Mouse (Mus musculus) midbrain, embryonic 10.5 days (tissue): ENCODE results near the gene Zdhhc11. TPM values are rescaled to one million over a fixed set of nuclear protein-coding genes. Genes with fewer than 3 reads are reported as not detected.
"Not testable (repeated sequence)": the region's sequence is repeated elsewhere in the genome, so short reads cannot be mapped to it uniquely, and the experiment has no call there.

Experiments used
- DNase-seq: peaks from one replicate; pipeline ENCODE4 v3.0.0-alpha.2; 2017; ENCODE audit warnings: low spot score
- H3K27ac ChIP-seq: fragments of 300-500 bp; sonication (generic); replicated peaks from 2 replicates; pipeline ENCODE4 v1.5.1; 2016; ENCODE audit warnings: mild to moderate bottlenecking
- H3K27me3 ChIP-seq: fragments of 300-500 bp; sonication (generic); 2 replicates; pipeline ENCODE4 v1.6.1; 2016; ENCODE audit warnings: low read depth, mild to moderate bottlenecking; ENCODE audit not compliant: poor library complexity, severe bottlenecking
- H3K36me3 ChIP-seq: fragments of 300-500 bp; sonication (generic); 2 replicates; pipeline ENCODE4 v1.6.1; 2016; ENCODE audit warnings: mild to moderate bottlenecking, moderate library complexity
- H3K4me1 ChIP-seq: fragments of 300-500 bp; sonication (generic); 2 replicates; pipeline ENCODE4 v1.6.1; 2016
- H3K4me3 ChIP-seq: fragments of 300-500 bp; sonication (generic); 2 replicates; pipeline ENCODE4 v1.5.1; 2016; ENCODE audit warnings: mild to moderate bottlenecking, moderate library complexity
- H3K9me3 ChIP-seq: fragments of 300-500 bp; sonication (generic); replicated peaks from 2 replicates; pipeline ENCODE4 v1.6.1; 2016; ENCODE audit warnings: mild to moderate bottlenecking
- WGBS: fragments of 180-500 bp; shearing (Covaris S2); methylation state at CpG from one replicate; pipeline ENCODE4 v1.1.7; 2016; 5-methylcytosine and 5-hydroxymethylcytosine counted together
- polyA plus RNA-seq: library from polyadenylated mRNA; unstranded; fragments of >200 nt; fragmentation: Nextera tagmentation; extraction: Ambion mirVana; gene quantifications from 2 replicates; pipeline ENCODE4 v1.2.1, GENCODE M21; 2016

Zdhhc11 gene
- polyA plus RNA-seq, 1 experiment from 2014 or later = not detected

DNA sequence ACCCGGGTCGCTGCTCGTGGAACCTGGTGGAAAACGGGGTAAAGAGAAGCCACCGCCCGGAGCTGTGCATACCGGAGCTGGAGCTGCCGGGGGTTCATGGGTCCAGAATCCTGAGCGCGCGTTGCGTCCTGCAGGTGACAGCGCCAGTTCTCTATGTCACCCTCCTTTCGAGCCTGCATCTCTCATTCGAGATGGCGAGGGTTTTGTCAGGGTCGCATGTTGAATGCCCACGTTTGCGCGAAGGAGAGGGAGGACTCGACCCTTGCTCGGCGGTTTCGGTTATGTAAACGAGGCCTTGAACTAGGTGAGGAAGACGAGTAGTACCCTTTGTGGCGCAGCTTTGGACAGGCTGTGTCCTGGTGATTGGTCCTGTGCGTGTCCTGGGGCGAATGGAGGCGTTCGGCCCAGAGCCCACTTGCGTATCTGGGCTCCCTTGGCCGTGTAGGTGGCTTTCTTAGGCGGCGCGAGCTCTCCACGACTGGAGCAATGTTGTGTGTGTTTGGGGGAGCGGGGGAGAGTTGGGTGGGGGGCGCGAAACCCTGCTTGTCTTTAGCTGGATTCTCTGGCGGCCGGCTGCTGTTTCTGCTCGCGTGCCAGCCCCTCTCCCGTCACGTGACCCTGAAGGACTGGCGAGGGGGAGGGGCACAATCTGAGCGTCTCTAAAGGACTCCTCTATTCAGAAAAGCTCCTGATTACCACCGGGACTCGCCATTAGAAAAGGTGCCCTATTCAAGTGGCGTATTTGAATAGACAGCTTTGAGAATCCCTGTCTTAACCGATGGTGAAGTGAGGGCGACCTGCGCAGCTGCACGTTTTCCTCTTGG, 46.4 kb downstream of the Zdhhc11 start:
- peaks cover 23% of the 10 kb centered on the region for H3K4me1 ChIP-seq
- no peaks in the 10 kb centered on the region for H3K9me3 ChIP-seq
- H3K36me3 ChIP-seq = no peaks in the 10 kb centered on the region
- H3K4me3 ChIP-seq = peak overlapping the region; percentile 68
- under 1% methylated on average over 53 of the region's 55 CpGs for WGBS
- peak overlapping the region; percentile 70 for H3K27ac ChIP-seq
- peak; percentile 75 for DNase-seq
- peaks cover 51% of the 10 kb centered on the region for H3K27me3 ChIP-seq

DNA sequence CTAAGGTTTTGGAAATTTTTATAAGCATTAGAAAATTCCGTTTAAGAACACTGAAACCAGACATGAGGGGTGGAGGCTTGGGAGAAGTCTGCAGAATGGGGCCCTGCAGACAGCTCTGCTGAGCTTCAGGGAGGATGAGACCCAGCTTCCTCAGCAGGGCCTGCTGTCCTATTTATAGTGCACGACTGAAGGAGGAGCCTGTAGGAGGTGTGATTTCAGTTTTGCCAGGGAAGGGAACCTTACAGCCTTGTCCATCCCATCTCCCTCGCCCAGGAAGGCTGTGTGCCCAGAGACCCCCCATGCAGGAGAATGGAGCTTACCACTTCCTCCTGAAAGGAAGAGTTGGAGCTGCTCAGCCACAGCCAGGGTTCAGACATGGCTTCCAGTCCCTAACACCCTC, 47.0 kb downstream of the Zdhhc11 start:
- 11% methylated on average over 3 of the region's 3 CpGs for WGBS

GRCm38 (mm10) chr13:74015908-74016307, 52.3 kb downstream of the Zdhhc11 start:
- Histone ChIP-seq H3K4me3 (no peak overlapping the region), H3K27ac (no peak overlapping the region), H3K4me1 (no peaks in the 10 kb centered on the region; the same call in 1 of the 2 replicates), H3K9me3 (no peaks in the 10 kb centered on the region), H3K27me3 (peaks cover 12% of the 10 kb centered on the region), H3K36me3 (no peaks in the 10 kb centered on the region)
- DNase-seq = no peak
- 86% methylated on average over 4 of the region's 4 CpGs for WGBS

More for the DNA sequence above, 47.0 kb downstream of the Zdhhc11 start:
- Histone ChIP-seq H3K4me3 (peak overlapping the region; percentile 68), H3K27ac (no peak overlapping the region), H3K4me1 (peaks cover 23% of the 10 kb centered on the region), H3K27me3 (peaks cover 51% of the 10 kb centered on the region), H3K36me3 (no peaks in the 10 kb centered on the region), H3K9me3 (no peaks in the 10 kb centered on the region)
- DNase-seq = no peak

DNA sequence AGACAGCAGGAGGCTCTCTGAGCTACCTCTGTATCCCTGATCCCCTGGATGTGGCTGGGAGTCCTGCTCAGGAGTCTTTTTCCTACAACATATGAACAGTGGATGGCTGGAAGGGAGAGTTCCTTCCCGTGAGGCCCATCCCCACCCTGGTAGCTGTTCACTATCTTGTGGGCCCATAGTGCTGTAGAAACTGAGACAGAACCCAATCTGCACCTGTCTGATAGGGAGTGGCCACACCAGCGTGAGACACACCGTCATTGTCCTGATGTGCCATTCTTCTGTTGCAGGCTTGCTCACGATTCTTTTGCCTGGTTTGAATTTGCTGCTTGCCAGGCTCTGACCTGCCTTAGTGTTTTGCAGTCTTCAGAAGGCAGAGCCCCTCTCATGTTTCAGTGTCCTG, 53.8 kb downstream of the Zdhhc11 start:
- Histone ChIP-seq H3K9me3 (no peaks in the 10 kb centered on the region), H3K4me3 (no peak overlapping the region), H3K4me1 (no peaks in the 10 kb centered on the region), H3K36me3 (no peaks in the 10 kb centered on the region), H3K27ac (no peak overlapping the region), H3K27me3 (no peaks in the 10 kb centered on the region)
- no peak for DNase-seq
- 80% methylated on average over 4 of the region's 4 CpGs for WGBS

GRCm38 (mm10) chr13:74019006-74019405, 55.4 kb downstream of the Zdhhc11 start:
- not testable (repeated sequence) for H3K36me3 ChIP-seq, DNase-seq, H3K27ac ChIP-seq, H3K4me3 ChIP-seq, H3K27me3 ChIP-seq, H3K9me3 ChIP-seq, H3K4me1 ChIP-seq
- WGBS = 94% methylated on average over 8 of the region's 8 CpGs

DNA sequence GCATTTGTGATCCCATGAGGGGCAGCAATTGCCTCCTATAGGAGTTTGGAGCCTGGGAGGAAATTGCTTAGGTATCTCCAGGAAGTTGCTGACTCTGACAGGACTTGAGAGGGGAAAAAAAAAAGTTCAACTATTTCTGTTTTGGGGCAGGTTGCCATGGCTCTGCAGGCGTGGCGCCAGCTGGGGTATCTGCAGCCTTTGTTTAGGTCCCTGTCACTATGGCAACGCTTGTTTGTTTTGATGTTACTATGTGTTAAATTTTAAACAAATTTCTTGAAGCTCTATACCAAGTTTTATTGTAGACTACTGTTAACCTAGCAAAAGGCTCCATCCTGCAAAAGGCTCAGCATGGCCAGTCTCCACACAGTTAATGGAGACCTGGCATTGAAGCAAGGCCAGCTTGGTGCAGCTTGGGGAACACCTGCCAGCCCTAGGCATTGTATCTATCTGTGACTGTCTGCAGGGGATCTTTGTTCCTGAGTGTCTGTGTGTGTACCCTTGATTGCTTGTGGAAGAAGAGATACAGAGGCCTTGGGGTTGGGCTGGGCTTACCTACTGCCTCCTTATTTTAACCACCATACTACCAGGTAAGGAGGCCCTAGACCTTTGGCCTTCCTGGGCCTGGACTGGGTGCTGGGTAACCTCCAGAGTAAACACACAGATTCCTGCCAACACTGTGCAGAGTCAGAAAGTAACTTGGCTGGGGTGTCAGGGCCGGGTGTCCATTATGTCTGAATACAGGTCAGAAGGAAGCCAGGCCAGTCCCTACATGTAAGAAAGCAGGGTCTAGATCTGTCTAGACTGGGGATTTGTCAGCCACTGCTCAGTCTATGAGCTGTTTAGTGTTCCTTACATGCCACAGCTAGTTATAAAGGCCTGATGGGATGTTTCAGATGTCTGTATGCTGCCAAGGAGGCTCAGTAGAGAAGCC, 61.8 kb downstream of the Zdhhc11 start:
- peak; percentile 18 for DNase-seq
- H3K27ac ChIP-seq = no peak overlapping the region
- 84% methylated on average over 4 of the region's 4 CpGs for WGBS
- no peaks in the 10 kb centered on the region for H3K4me1 ChIP-seq
- no peaks in the 10 kb centered on the region for H3K9me3 ChIP-seq
- H3K36me3 ChIP-seq = no peaks in the 10 kb centered on the region
- no peaks in the 10 kb centered on the region for H3K27me3 ChIP-seq
- H3K4me3 ChIP-seq = no peak overlapping the region

DNA sequence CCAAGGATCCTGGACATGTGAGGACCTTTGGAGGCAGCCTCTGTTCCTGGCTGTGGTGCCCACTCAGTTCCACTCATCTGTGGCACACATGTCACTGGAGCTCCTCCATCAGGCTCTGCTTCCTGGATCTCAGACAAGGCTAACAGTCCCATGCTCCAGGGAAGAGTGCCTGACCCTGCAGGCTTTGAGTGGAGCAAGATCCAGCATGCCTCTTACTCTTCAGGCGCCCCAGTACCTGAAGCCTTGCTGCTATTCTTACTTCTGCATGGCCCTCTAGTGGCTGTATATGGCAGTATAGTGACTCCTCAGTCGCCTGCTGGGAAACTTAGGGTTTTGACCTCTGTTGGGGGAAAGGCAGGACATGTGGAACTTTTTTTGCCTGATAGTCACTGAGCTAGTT, 62.6 kb downstream of the Zdhhc11 start:
- no peaks in the 10 kb centered on the region for H3K36me3 ChIP-seq
- no peaks in the 10 kb centered on the region for H3K4me1 ChIP-seq
- 16% methylated on average over 2 of the region's 2 CpGs for WGBS
- H3K27ac ChIP-seq = no peak overlapping the region
- no peak overlapping the region for H3K4me3 ChIP-seq
- H3K9me3 ChIP-seq = no peaks in the 10 kb centered on the region
- DNase-seq = peak; percentile 34
- H3K27me3 ChIP-seq = no peaks in the 10 kb centered on the region

GRCm38 (mm10) chr13:74028116-74028515, 64.5 kb downstream of the Zdhhc11 start:
- H3K9me3 ChIP-seq = no peaks in the 10 kb centered on the region
- no peak overlapping the region for H3K27ac ChIP-seq
- WGBS = 82% methylated on average over 2 of the region's 2 CpGs

DNA sequence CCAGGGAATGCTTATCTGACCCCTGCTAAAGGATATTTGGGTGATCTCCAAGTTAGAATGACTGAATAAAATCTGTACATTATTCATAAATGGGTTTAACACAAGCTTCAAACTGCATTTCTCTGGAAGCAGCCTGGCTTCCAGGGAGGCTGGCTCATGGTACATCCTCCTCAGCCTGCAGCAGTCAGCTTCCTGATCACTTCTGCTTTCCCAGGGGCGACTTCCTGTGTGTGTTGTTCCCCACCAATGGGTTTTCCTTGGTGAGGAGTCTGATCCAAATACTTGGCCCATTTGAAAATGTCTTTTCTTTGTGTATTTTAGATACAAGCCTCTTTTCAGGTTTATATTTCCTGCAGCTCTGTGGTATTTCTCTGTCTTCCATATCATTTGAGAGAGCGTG, 65.4 kb downstream of the Zdhhc11 start:
- 85% methylated on average over 2 of the region's 2 CpGs for WGBS
- Histone ChIP-seq H3K4me1 (no peaks in the 10 kb centered on the region), H3K27me3 (no peaks in the 10 kb centered on the region), H3K9me3 (no peaks in the 10 kb centered on the region), H3K36me3 (no peaks in the 10 kb centered on the region), H3K27ac (no peak overlapping the region), H3K4me3 (no peak overlapping the region)
- DNase-seq = no peak

More at GRCm38 (mm10) chr13:74028116-74028515, 64.5 kb downstream of the Zdhhc11 start:
- no peaks in the 10 kb centered on the region for H3K27me3 ChIP-seq
- DNase-seq = no peak
- no peak overlapping the region for H3K4me3 ChIP-seq
- no peaks in the 10 kb centered on the region for H3K36me3 ChIP-seq
- no peaks in the 10 kb centered on the region for H3K4me1 ChIP-seq

DNA sequence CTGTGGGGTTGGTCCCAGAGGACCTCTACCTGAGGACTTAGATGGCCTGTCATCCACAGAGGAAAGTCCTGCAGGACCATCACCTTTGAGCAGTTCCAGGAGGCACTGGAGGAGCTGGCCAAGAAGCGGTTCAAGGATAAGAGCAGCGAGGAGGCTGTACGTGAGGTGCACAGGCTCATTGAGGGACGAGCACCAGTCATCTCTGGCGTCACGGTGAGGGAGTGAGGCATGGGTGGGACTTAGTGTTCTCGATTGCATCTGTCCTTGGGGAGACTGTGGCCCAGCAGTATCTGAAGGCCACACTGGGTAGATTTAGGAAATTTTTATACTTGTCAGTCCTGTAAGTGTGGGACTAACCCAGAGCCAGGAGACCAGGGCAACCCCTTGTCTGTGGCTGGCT, 67.0 kb downstream of the Zdhhc11 start:
- Histone ChIP-seq H3K9me3 (no peaks in the 10 kb centered on the region), H3K4me1 (no peaks in the 10 kb centered on the region), H3K27ac (no peak overlapping the region), H3K36me3 (peaks cover under 1% of the 10 kb centered on the region; the same call in 1 of the 2 replicates), H3K4me3 (no peak overlapping the region), H3K27me3 (no peaks in the 10 kb centered on the region)
- no peak for DNase-seq
- 90% methylated on average over 7 of the region's 7 CpGs for WGBS

GRCm38 (mm10) chr13:74031133-74031532, 67.5 kb downstream of the Zdhhc11 start:
- no peak for DNase-seq
- Histone ChIP-seq H3K4me3 (no peak overlapping the region), H3K9me3 (no peaks in the 10 kb centered on the region), H3K4me1 (no peaks in the 10 kb centered on the region), H3K36me3 (peaks cover 3% of the 10 kb centered on the region; the same call in 1 of the 2 replicates), H3K27me3 (no peaks in the 10 kb centered on the region), H3K27ac (no peak overlapping the region)
- 85% methylated on average over 8 of the region's 8 CpGs for WGBS

GRCm38 (mm10) chr13:74034756-74035155, 71.1 kb downstream of the Zdhhc11 start:
- H3K27me3 ChIP-seq = no peaks in the 10 kb centered on the region
- H3K36me3 ChIP-seq = peaks cover 32% of the 10 kb centered on the region
- no peaks in the 10 kb centered on the region for H3K9me3 ChIP-seq
- DNase-seq = no peak
- 91% methylated on average over 2 of the region's 2 CpGs for WGBS
- H3K27ac ChIP-seq = no peak overlapping the region
- H3K4me1 ChIP-seq = no peaks in the 10 kb centered on the region
- H3K4me3 ChIP-seq = no peak overlapping the region

GRCm38 (mm10) chr13:74035776-74036175, 72.1 kb downstream of the Zdhhc11 start:
- Histone ChIP-seq H3K4me3 (no peak overlapping the region), H3K9me3 (no peaks in the 10 kb centered on the region), H3K4me1 (no peaks in the 10 kb centered on the region), H3K27ac (no peak overlapping the region), H3K36me3 (peaks cover 42% of the 10 kb centered on the region), H3K27me3 (no peaks in the 10 kb centered on the region)
- DNase-seq = no peak
- WGBS = 93% methylated on average over 2 of the region's 2 CpGs
